Mouse (Mus musculus) C2C12 (cell line): ENCODE measurements around the gene Aurkaip1.

Source experiments
- CTCF ChIP-seq: IDR thresholded peaks from one replicate; pipeline ENCODE4 v1.5.1; 2011; ENCODE audit not compliant: control insufficient read depth, insufficient read depth, insufficient read length
- MAX ChIP-seq: IDR thresholded peaks from one replicate; pipeline ENCODE4 v1.6.1; 2011; ENCODE audit warnings: mild to moderate bottlenecking, control low read depth

GRCm38 (mm10) chr4:155861787-155862186, 30.7 kb downstream of the Aurkaip1 start:
- TF ChIP-seq CTCF (no peak), MAX (no peak)
